Mouse (Mus musculus) bone marrow macrophage, adult 2 months (primary cell): ENCODE measurements at regions not wholly inside any gene's neighbourhood (a gene's known extent, or its start where the extent isn't known, plus 50 kb on each side); places are given as distances from the start of the nearest gene placed in this dataset.

ENCODE experiments used
- CTCF ChIP-seq: IDR thresholded peaks from 2 replicates; pipeline ENCODE4 v1.5.1; 2012; ENCODE audit warnings: low read depth, mild to moderate bottlenecking, low read length, moderate library complexity
- POLR2A ChIP-seq: IDR thresholded peaks from 2 replicates; pipeline ENCODE4 v1.6.1; 2012; ENCODE audit warnings: mild to moderate bottlenecking, low read depth, low read length, borderline replicate concordance

DNA sequence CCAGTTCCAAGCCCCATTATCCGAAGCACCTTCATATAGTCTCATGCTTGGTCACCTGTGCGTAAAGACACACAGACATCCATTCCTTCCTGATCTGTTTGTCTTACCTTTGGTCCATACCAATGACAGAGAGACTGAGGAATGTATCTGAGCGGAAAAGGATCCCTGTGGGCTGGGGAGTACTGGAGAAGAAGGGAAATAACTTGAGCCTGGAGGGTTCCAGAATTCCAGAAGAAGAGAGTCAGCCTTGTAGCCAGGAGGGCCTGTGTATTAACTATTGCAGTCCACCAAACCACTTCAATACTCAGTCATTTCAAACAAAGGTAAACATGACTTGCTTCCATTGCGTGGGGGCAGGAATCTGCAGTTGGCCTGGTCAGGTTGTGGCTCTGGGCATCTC, 51.0 kb upstream of the Rybp start:
- TF ChIP-seq POLR2A (no peak), CTCF (no peak)
